Mouse (Mus musculus) kidney, adult 18-20 months (tissue): ENCODE data around the gene Crebbp.

Experiments used
- DNase-seq: peaks from one replicate; pipeline ENCODE4 v3.0.0; 2021

The Crebbp gene

DNA sequence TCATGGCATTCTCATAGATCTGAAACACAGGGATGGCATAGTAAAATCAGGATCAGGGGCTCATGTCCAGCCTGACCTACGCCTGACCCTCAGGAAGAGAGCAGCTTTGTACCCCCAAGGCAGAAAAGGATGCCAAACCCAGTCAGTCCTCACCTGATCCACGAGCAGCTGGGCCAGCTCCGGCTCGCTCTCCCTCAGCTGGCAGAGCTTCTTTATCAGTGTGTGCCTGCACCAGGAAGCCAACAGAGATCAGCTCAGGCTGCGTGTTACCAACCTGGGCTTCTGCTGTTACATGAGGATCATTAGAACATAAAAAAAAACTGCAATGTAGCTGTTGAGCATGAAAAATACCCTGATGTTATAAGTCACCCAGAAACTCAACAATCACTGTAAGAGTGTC is 173.6 kb downstream of the Crebbp start:
- no peak for DNase-seq

GRCm38 (mm10) chr16:4037690-4038089 is 176.1 kb downstream of the Crebbp start:
- DNase-seq, result peak; percentile 40

- peak; percentile 59 for DNase-seq
Observed at GRCm38 (mm10) chr16:4036807-4037206, 177.0 kb downstream of the Crebbp start, which contains the start of gene Dnase1. Dnase1 (plus strand) TSS chr16:4036942.

GRCm38 (mm10) chr16:4035575-4035974 is 178.2 kb downstream of the Crebbp start:
- DNase-seq, result peak; percentile 67

DNA sequence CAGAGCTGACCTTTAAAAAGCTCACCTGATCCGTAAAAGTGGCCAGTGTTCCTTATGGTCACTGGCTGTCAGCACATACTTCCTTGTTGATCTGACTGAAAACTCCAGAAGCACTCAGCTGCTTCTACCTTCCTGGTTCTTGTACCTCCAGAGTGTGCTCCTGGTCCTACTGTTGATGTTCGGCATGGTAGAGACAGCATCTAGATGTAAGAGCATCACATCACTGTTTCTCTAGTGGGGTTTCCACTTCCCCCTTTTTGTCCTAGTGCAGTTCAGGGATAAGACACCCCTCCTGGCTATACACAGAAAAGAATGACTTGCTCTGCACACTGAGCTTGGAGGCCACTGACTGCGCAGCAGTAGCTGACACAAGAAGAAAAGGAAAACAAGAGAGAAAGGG is 179.3 kb downstream of the Crebbp start:
- DNase-seq, result no peak

GRCm38 (mm10) chr16:4033971-4034370 is 179.8 kb downstream of the Crebbp start:
- DNase-seq, result no peak

GRCm38 (mm10) chr16:4032341-4032748 is 181.5 kb downstream of the Crebbp start:
- DNase-seq, result no peak

DNA sequence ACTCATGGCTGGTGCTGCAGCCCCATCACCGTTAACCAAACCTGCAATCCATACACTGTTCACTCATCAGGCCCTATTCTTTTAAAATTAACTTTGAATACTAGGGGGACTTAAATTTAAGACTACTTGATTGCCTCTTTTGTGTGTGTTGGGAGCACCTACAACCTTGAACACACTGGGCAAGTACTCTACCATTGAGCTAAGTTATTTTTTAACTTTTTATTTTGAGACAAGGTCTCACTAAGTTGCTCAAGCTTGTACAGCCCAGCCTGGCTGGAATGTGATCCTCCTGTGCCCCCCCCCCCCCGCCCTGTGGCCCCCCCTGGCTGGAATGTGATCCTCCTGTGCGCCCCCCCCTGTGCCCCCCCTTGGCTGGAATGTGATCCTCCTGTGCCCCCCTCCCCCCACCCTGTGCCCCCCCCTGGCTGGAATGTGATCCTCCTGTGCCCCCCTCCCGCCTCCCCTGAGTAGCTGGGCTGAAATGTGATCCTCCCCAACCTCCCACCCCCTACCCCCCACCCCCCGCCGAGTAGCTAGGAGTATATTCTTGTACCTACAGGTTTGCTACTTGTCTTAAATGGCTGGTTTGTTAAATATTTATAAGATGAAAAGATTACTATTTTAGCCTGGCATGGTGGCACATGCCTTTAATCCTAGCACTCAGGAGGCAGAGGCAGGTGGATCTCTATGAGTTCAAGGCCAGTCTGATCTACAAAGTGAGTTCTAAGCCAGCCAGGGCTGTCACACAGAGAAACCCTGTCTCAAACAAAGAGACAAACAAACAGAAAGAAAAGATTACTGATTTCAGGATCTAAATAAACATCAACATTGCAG is 182.1 kb downstream of the Crebbp start:
- peak; percentile 34 for DNase-seq
